Mouse (Mus musculus) retina, postnatal 7 days (tissue): ENCODE results near the gene Rcbtb1.
"Not testable (repeated sequence)": the region's sequence is repeated elsewhere in the genome, so short reads cannot be mapped to it uniquely, and the experiment has no call there.

Experiments
- DNase-seq: peaks from one replicate; pipeline ENCODE4 v3.0.0-alpha.2; 2012; ENCODE audit warnings: low read depth, low spot score

The Rcbtb1 gene

DNA sequence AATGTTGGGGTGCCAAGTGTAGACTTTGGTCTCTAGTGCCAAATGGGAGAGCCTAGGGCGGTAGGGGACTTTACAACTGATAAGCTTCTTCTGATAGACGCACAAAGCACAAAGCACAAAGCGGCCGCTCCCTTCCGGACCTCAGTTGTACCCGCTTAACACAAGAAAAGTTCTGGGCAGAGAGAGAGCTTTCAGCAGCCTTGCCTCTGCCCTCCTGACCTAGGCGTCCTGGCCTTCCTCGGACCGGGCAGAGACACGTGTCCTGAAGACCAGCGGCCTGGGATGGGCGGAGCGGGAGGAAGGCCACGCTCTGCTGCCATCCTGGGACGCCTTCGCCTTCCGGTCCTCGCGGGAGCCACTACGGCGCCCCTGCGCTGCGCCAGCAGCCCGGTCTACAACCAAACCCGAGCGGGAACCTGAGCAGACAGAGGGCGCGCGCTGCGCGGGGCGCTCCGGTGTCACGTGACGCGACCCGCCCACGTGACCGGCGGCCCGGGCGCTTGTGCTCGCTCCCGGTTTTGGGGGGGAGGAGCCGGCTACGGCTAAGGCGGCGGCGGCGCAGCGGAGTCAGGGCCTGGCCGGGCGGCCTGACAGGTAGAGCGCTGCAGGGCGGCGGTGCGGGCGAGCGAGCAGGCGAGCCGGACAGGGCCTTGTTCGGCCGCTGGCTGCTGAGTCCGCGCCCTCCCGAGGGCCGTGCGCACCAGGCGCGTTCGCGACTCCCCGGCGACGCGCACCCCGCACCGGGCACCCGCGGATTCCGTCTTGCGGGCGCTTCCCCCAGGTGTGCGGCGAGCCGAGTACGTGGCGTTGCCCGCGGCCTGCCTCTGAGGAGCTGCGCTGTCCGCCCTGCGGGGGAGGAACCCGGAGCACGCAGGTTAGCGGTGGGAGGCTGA lies at the start of gene Rcbtb1:
Gene Rcbtb1, plus strand, starts transcription at position 499 of the 893 bp plus-strand sequence.
- DNase-seq = peak; percentile 85

DNA sequence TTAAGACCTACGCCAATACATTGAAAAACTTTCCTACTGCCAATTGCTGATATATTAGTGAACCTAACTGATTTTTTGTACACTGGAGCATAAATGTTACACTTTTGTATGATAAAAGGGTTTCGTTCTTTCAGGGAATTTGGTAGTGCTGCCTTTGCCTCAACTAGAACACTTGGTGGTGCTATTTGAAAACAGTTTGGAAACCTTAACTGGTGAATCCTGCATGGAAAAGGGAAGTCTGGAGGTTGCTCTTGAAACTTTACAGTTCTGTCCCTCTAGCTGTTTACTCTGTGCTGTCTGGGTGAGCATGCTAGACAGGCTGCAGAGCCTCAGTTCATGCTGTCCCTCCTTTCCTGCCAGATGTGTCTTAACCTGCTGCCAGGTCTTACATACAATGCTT lies 45.4 kb upstream of the Rcbtb1 start:
- peak; percentile 6 for DNase-seq

DNA sequence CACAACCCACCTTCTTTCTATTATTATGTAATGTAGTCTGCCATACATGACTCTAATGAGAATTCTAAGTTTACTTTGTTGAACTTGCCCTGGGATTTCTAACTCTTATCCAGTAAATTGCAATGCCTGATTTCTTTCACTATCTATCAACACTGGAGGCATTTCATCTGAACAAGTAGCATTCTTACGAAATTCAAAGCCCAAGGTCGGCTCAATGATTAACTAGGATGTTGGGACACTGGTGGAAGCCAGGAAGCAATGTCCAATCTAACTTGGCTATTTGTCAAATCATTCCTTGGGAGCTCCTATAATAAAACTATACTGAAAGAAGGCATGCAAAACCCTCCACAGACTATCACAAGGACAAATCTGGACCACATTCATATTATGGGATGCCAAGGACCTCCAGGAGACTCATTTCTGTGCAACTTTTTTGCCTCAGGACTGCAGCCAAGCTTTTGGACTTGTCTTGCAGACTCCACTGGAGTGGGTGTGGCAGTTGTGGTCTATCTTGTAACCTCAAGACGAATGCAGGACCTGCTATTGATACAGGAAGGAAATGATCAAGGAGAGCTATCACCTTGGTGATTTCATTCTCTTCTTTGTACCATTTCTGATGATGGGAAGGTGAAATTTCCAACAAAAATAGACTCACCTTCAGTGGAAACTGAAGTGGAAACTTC lies 43.9 kb upstream of the Rcbtb1 start:
- no peak for DNase-seq

DNA sequence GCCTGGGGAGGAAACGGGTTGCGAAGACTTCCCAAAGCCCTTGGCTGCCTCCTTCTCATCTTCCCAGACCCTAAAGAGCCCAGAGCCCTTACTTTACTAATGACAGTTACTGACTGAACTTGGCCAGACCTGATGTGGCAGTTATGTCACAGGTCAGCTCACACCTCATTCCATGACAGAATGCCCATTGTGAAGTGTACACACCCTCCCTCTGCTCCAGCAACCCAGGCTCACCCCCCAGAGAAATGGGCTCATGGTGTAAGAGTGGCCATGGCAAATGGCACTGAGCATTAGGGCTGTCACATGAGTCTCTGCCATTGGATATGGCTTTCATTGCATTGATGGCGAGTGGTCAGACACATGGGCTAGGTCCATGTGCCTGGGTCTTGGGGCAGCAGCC lies 22.4 kb upstream of the Rcbtb1 start, which contains the start of gene Gm5142:
Gene Gm5142, minus strand, starts transcription at position 101 of the 400 bp plus-strand sequence.
- no peak for DNase-seq

DNA sequence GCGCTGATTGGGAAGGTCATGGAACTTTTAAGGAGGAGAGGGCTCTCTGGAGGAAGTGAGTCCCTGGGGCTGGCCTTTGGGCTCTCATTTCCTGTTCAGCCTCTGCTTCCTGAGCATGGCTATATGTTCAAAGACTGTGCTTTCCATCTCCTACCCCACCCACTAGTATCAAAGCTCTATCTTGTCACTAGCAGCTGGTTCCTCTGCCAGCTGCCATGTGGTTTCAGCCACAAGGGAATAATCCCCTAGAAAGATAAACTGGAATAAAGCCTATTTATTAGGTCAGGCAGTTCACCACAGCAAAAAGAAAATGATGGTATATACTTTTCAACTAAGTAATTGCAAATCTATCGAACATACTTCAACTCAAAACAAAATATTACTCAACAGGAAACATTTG lies 18.3 kb upstream of the Rcbtb1 start:
- no peak for DNase-seq

DNA sequence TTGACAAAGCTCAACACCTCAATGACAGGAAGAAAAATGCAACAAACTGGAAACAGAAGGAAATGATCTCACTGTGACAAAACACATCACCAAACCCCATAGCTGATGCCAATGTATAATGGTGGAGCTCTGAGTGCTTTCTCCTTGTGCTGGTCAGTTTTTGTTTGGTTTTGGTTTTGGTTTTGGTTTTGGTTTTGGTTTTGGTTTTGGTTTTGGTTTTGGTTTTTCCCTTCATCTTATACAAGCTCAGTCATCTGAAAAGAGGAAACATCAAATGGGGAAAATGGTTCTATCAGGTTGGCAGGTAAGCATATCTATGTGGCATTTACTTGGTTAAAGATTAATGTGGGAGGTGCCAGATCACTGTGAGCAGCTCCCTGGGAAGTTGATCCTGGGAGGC lies 15.5 kb upstream of the Rcbtb1 start:
- no peak for DNase-seq

DNA sequence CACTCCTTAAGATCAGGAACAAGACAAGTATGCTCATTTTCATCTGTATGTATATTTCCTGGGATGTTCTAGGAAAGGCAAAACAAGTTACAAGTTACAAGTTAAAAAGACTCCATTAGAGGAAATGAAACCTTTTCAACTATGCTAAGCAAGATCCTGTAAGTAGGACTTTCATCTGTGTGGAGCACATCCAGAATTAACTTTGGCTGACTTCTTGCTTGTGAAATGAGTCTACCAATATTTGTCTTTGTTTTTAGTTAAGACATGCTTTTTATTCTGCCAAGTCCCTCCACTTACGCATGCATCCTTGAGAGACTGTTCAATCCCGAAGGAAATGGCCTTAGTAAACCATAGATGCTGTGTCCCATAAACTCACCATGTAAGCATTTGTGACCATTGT lies 14.9 kb upstream of the Rcbtb1 start:
- DNase-seq = no peak

DNA sequence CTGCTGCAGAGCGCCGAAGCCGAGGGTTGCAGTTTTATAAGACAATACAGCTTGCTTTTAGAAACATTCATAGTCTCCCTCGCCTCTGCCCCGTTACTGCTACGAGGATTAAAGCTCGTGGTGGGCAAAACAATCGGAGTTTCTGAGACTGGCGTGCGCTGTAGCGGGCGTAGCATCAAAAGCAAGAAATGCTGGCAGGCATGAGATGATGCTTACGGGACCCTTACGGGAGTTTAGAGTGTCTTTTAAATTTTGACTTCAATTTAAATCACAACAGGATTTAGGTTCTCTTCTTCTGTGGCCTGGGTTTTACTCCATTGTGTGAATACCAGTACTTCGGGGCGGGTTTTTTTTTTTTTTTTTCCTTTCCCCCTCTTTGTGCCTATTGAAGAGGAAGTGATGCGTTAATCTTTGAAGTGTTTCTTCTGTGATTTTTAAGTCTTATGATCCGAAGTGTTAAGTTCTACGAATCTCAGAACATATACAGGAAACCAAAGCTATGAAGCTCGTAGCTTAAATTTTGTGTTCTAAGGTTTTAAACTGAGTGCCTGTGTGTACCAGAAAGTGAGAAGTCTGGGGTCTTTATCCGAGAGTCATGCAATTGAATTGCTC lies 701 bp downstream of the Rcbtb1 start:
- DNase-seq = no peak

DNA sequence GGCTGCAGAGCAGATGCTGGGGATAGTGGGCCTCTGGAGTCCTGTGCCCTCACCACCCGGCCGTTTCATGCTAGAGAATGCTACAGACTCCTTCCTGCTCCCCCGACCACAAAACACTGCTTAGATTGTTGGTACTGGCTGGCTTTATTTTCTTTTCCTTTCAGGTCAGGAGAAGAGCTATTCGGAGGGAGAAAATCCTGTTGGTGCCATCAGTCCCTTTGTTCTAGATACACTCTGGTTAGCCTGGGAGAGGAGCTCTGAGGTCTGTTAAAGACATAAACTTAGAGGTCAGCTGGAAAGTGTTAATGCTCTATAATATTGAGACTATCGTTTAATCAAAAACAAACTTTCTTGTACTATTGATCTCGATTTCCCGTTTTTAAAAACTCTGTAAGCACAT lies 4.5 kb downstream of the Rcbtb1 start:
- no peak for DNase-seq

DNA sequence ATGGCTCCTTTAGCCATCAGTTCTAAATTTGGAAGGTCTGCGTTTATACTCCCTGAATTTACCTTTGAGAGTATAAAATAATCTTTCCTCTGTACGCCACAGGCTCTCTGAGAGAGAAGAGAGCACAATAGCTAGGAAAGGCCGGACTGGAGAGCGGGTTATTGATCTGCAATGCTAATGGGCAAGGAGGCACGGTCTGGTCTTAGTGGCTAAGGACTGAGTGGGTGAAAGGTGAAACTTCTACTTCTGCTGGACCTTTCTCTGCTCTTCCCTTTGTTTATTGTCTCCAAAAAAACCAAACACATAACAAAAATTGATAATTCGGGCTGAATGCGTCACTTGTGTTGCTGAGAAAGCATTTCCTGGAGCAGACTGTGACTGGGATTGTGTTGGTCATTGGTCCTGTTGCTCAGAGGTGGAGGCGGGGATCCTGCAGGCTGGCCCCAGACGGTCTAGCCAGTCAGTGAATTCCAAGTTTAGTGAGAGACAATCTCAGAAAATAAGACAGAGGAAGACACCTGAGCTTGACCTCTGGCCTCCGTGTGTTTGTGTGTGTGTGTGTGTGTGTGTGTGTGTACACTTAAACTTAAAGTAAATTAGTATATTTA lies 5.1 kb downstream of the Rcbtb1 start:
- DNase-seq = no peak

DNA sequence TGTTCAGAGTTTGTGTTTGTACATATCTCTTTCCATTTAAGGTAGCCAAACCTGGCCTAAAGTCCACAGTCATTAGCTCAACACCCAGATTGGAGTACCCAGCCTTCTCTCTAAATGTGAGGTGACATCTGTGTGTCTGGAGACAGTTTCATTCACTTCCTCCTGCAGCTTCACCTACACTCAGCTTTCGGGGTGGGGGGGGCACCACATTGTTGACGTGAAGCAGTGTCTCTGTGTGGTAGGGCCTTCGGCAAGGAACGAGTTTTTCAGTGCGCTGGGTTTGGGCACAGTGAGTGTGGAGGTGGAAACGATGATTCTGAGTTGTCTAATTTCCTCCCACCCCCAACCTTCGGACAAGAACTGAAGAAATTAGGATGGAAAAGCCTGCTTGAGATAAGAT lies 8.0 kb downstream of the Rcbtb1 start:
- DNase-seq = no peak

DNA sequence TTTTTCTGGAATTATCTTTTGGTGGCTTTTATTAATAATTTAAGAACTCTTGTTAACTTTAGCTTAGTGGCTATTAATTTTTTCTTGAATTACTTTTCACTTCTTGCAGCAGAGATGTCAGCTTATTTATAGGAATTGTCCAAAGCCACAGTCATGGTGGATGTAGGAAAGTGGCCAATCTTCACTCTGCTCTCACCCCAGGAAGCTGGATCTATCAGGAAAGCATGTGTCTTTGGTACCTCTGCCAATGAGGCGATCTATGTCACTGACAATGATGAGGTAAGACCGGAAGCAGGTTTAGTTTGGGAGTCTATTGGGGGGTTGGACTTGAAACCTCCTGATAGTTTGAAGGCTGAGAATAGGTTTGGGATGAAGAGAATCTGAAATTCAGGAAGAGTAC lies 8.8 kb downstream of the Rcbtb1 start:
- no peak for DNase-seq

DNA sequence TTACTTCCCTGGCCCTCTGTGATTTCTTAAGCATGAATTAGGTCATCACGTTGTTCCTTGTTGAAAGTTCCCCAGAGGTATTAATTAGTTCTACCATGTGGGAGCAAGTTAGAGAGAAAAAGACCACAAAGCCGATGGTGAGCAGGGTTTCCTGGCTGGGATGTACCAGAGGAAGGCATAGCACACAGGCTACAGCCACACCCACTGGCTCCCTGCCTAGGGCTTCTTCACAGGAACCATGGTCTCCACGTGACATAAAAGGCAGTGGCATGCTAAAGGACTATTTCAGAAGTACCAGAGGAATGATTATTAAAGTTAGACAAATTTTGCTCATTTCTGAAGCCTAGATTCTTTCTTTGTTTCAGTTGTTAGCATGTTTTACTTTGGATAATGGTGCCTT lies 18.2 kb downstream of the Rcbtb1 start:
- DNase-seq = no peak

DNA sequence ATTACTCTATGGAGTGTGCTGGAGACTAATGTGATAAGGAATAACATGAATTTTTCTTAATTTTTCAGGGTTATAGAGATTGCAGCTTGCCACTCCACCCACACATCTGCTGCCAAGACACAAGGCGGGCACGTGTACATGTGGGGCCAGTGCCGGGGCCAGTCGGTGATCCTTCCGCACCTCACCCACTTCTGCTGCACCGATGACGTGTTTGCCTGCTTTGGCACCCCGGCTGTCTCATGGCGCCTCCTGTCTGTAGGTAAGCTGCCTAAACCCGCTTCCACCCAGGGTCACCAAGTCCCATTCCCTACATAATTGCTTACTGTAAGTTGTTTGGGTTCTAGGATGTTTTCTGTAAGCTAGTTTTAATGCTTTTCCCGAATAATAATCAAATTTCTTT lies 25.2 kb downstream of the Rcbtb1 start:
- DNase-seq = no peak

DNA sequence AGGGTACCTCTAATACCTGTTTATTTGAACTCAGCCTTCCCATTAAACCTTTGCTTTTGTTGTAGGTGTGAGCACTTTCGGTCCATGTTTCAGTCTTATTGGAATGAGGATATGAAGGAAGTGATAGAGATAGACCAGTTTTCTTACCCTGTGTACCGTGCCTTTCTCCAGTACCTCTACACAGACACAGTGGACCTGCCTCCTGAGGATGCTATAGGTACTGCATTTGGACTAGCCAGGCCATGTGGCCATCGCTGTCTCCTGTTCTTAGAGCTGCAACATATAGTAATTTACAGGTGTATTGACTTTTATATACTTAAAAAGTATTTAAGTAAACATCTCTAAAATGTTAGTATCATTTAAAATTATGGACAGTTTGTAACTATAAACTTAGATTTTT lies 28.8 kb downstream of the Rcbtb1 start:
- DNase-seq = no peak

DNA sequence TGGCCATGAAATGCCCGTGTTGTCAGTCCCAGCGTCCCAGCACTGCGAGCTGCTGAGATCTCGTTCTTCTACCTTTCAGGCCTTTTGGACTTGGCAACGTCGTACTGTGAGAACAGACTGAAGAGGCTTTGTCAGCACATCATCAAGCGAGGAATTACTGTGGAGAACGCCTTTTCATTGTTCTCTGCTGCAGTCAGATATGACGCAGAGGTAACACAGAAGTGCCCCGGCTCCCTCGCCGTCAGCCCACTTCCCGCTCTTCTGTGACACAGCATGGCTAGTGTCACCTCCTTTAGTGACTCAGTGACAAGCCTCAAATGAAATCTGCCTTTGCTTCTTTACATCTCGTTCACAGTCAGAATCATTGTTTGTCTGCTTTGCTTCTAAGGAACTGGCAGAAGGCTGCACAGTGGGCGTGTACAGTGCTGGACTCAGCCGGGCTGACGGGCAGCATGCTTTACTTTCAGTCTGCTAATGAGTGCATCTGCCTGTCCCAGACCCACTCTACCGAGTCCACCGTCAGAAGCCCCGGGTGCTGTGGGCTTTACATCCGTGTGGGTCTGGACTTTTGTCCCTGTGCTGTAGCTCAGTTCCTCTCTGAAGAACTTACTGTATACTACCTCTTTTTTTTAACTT lies 29.4 kb downstream of the Rcbtb1 start:
- no peak for DNase-seq

DNA sequence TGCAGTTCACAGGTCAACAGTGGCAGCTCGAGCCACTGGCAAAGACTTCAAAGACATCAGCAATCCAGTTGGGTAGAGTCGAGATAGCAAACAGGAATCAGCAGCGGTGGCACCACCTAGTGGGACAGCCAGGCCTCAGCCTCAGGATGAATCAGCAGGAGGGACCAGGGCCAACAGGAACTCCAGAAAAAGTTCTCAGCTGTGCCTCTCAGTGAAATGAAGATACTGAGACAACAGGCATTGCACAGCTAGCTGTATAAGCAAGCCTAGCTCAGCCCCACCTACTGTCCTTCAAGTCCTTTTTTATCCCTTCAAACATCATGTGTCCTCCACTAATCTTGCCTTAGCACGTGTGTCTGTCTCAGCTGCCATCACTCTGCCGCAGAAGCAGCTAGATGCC lies 31.0 kb downstream of the Rcbtb1 start:
- DNase-seq = no peak

DNA sequence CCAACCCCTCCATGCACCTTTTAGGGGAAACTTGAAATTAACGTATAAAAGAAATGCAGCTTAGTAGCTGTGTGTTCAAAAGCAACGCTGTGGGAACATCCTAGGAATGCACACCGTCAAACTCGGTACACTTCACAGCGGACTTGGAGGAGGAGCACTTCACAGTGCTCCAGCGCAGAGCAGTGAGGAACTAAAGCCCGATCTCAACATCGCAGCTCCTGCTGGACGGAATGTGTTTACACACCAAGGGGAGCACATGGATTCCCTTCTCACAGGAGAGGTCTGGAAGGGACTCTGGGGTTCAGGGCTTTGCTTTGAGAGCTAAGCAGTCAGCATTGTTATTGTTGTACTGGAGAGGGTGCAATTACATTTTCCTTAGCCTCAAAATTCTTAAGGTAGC lies 32.6 kb downstream of the Rcbtb1 start:
- no peak for DNase-seq

DNA sequence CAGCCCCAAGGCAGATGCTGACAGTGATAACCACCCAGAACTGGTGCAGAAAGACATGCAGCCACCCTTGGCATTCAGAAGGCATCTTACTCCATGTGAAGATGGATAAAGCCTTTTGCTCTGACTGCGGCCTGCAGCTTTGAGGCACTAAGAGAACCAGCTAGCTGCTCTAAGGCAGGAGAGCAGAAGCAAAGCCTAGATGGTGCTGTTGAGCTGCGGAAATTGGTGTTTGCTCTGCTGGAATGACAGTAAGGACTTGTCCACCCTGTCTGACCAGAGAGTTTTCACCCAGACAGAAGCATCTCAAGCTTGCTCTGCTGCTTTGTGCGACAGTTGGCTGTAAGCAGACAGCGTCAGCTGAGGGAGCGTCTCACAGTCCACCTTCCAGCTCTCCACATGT lies 49.3 kb downstream of the Rcbtb1 start:
- DNase-seq = not testable (repeated sequence)

DNA sequence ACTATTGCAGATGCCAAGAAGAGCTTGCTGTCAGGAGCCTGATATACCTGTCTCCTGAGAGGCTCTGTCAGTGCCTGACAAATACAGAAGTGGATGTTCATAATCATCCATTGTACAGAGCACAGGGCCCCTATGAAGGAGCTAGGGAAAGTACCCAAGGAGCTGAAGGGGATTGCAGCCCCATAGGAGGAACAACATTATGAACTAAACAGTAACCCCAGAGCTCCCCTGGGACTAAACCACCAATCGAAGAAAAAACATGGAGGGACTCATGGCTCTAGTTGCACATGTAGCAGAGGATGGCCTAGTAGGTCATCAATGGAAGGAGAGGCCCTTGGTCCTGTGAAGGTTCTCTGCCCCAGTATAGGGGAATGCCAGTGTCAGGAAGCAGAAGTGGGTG lies 54.9 kb downstream of the Rcbtb1 start:
- not testable (repeated sequence) for DNase-seq

DNA sequence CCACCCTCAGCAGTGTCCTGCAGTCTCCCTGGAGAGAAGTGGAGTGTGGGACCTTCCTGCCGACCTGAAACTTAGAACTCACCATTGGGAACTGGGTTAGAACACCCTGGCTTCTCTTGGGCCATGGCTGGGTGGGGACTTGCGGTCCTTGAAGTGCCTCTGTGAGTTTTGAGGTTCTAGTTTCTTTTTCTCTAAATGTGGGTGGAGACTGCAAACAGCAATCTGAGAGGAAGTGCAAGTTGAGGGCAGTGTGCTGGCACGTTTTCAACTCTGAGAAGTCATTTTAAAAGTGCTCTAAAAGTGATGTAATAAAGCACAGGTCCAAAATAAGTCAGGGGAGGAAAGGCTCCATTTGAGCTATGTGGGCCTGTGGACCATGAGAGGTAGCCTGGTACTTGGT lies 59.0 kb downstream of the Rcbtb1 start, which contains the start of gene Gm6904:
Gene Gm6904, minus strand, starts transcription at position 161 of the 400 bp plus-strand sequence.
- DNase-seq = no peak

DNA sequence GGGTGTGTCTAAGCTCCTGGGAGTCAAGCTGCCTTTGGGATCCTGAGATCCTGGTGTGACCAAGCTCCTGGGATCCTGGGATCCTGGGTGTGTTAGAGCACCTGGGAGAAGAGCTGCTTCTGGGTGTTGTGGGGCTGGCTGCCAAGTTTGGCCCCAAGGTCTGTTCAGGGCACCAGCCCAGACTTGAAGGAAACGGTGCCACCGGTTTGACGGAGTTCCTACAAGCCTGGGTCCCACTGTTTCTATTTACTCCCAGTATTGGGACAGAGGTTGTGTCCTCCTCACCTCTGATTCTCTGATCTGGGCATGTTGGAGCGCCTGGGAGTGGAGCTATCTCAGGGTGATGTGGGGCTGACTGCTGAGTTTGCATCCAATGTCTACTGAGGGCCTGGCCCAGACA lies 74.0 kb downstream of the Rcbtb1 start:
- not testable (repeated sequence) for DNase-seq
